Mouse (Mus musculus) kidney, postnatal 25 days (tissue): ENCODE data around the gene B4galt1.

Experiments used
- DNase-seq, 2 experiments: peaks; one replicate each; pipeline ENCODE4 v3.0.0; 2021; ENCODE audit warnings: mixed read lengths in 2 of 2

B4galt1 gene

DNA sequence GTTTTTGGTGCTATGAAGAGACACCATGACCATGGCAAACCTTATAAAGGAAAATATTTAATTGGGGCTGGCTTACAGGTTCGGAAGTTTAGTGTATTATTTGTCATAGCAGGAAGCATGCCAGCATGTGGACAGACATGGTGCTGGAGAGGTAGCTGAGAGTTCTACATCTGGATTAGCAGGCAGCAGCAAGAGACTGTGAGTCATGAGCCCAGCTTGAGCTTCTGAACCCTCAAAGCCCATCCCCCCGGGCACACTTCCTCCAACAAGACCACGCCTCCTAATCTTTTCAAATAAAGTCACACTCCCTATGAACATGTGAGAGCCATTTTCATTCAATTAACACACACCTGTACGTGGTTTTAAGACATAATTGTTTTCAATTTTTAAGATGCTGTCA lies 77.4 kb downstream of the B4galt1 start:
- DNase-seq: no peak

DNA sequence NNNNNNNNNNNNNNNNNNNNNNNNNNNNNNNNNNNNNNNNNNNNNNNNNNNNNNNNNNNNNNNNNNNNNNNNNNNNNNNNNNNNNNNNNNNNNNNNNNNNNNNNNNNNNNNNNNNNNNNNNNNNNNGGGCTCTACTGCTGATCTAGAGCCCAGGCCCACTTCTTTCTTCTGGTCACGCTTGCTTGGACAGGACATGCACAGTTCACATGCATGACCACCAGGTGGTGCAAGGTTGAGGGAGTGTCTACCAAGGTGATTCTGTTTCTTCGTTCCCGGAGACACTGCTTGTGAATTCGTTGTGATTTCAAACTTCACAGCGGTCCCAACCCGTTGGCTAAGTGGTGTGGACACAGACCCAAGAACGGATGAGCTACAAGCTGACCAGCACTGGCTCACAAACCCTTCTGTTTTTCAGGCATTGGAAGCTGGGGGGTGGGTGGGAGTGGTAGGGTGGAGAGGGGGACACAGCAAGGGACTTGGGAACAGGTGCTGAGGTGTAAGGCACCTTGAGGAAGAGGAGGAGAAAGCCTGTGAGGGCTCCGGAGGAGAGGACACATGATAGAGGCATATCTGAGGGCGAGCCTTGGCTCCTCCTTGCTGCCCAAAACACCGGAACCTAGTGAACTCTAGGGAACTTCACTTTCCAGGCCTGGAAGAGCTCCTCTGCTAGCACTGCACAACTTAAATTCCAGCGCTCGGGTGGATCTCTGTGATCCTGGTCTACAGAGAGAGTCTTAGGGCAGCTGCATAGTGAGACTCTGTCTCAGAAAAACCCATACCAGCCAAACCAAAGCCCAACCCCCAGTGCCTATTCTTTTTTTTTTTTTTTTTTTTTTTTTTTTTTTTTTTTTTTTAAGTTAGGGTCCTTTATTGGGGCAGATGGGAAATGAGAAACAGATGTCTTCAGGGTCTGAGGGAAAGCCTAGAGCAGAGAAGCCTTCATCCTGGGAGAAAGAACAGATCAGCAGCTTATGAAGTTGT lies 79.2 kb downstream of the B4galt1 start:
- DNase-seq: peak; percentile 85 to 87

GRCm38 (mm10) chr4:40759876-40760275 lies 93.9 kb downstream of the B4galt1 start:
- no peak for DNase-seq

- peak; percentile 96 to 98 for DNase-seq
Observed at GRCm38 (mm10) chr4:40757780-40758420, 95.9 kb downstream of the B4galt1 start, which contains the start of gene Smu1. Gene Smu1 (minus strand): TSS chr4:40757923.

GRCm38 (mm10) chr4:40757157-40757779 lies 96.5 kb downstream of the B4galt1 start:
- no peak for DNase-seq
